Comparison of ENCODE assay signal across 12 mouse cellular contexts in the genomic region with DNA sequence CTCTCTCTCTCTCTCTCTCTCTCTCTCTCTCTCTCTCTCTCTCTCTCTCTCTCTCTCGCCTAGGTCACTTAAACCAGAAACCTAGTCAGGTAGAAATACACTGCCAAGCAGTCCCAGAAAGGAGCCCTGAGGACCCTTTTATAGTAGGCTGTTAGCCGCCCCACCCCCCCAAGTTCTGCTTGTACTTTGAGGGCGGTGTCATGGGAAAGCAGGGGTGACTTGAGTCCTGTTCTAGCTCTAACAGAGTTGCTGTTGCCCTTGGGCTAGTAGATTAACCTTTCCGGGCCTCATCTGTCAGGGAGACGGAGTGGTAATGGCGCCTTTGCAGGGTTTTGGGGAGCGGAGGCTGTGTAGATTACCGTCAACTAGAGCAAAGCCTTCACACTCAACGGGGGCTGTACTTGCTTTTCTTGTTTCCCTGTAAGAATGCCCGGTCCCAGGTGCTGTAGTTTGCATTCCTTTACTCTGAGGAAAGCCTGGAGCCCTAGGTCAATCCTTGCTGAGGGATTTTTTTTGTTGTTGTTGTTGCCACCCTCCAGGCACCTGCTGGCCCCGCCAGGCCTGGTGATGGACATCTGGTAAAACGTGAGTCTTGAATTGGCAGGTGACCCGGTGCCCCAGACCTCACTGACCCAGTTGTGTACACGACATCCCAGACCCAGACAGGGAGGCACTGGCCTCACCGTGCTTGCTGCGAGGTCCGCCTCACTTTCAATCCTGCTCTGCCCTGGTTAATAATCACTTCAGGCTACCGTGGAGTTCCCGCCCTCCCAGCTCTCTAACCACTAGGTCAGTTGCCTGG. TPM values are rescaled to one million over a fixed set of nuclear protein-coding genes. Genes with fewer than 3 reads are reported as not detected.
DNase-seq lines count a peak whose midpoint lies in the region; ATAC-seq and TF ChIP-seq lines count a peak whose summit lies in the region.
"Had no signal": no experiment of that assay in that cellular context is flagged by ENCODE, and none has a peak within 500 bp of the region (broad histone marks: within the 10 kb centered on the region; RNA-seq: fewer than 3 reads in every experiment).

No protein-coding gene starts in this region.

- no peaks in the 10 kb centered on the region for H3K27me3 ChIP-seq in forebrain, embryonic 11.5 days (ENCODE audit: control insufficient read depth, insufficient read depth, low read length)
- no peaks in the 10 kb centered on the region for H3K27me3 ChIP-seq in forebrain, postnatal 0 days (ENCODE audit: insufficient read depth, low read length)
- no peaks in the 10 kb centered on the region for H3K27me3 ChIP-seq in E14TG2a.4 (ENCODE audit: insufficient read depth, low read length)
- H3K27me3 ChIP-seq in hindbrain, embryonic 13.5 days, result 0 out of 2 replicates have a peak, but pooled peaks cover 26% of the 10 kb centered on the region
- H3K27me3 ChIP-seq in limb, embryonic 12.5 days, result no peaks in the 10 kb centered on the region

- no peak overlapping the region for H3K4me3 ChIP-seq in forebrain, embryonic 11.5 days (ENCODE audit: low read depth, low read length)
- H3K4me3 ChIP-seq in forebrain, postnatal 0 days (ENCODE audit: low read depth, low read length), result no peak overlapping the region
- H3K4me3 ChIP-seq in E14TG2a.4 (replicated peaks; ENCODE audit: low read length), result peak overlapping the region; percentile 71
- no peak overlapping the region for H3K4me3 ChIP-seq in hindbrain, embryonic 13.5 days
- no peak overlapping the region for H3K4me3 ChIP-seq in limb, embryonic 12.5 days (replicated peaks)

- H3K9ac ChIP-seq in forebrain, embryonic 11.5 days (ENCODE audit: low read length), result peak overlapping the region; percentile 20; the same call in 1 of the 2 replicates
- H3K9ac ChIP-seq in forebrain, postnatal 0 days, result no peak overlapping the region
- H3K9ac ChIP-seq in hindbrain, embryonic 13.5 days, result no peak overlapping the region
- H3K9ac ChIP-seq in limb, embryonic 12.5 days (replicated peaks), result no peak overlapping the region; the same call in 1 of the 2 replicates

- no peaks in the 10 kb centered on the region for H3K36me3 ChIP-seq in forebrain, embryonic 11.5 days (ENCODE audit: control insufficient read depth, insufficient read depth, low read length)
- no peaks in the 10 kb centered on the region for H3K36me3 ChIP-seq in forebrain, postnatal 0 days (ENCODE audit: insufficient read depth)
- H3K36me3 ChIP-seq in E14TG2a.4 (ENCODE audit: insufficient read depth, low read length), result peaks cover 43% of the 10 kb centered on the region
- no peaks in the 10 kb centered on the region for H3K36me3 ChIP-seq in hindbrain, embryonic 13.5 days
- H3K36me3 ChIP-seq in limb, embryonic 12.5 days, result no peaks in the 10 kb centered on the region

- H3K27ac ChIP-seq in forebrain, embryonic 11.5 days (ENCODE audit: low read depth, low read length), result no peak overlapping the region
- no peak overlapping the region for H3K27ac ChIP-seq in forebrain, postnatal 0 days (ENCODE audit: low read depth, low read length)
- 0 out of 2 replicates have a peak overlapping the region, but pooled peaks have one; percentile 35 for H3K27ac ChIP-seq in hindbrain, embryonic 13.5 days
- H3K27ac ChIP-seq in limb, embryonic 12.5 days, result peak overlapping the region; percentile 80

- no peak overlapping the region for H3K4me2 ChIP-seq in forebrain, embryonic 11.5 days (ENCODE audit: low read depth, low read length, severe bottlenecking)
- no peak overlapping the region for H3K4me2 ChIP-seq in forebrain, postnatal 0 days (ENCODE audit: low read depth)
- no peak overlapping the region for H3K4me2 ChIP-seq in hindbrain, embryonic 13.5 days
- H3K4me2 ChIP-seq in limb, embryonic 12.5 days, result peak overlapping the region; percentile 42

- H3K4me1 ChIP-seq in forebrain, embryonic 11.5 days (replicated peaks; ENCODE audit: control insufficient read depth, insufficient read depth, low read length), result peaks cover 29% of the 10 kb centered on the region
- no peaks in the 10 kb centered on the region for H3K4me1 ChIP-seq in forebrain, postnatal 0 days (ENCODE audit: insufficient read depth)
- H3K4me1 ChIP-seq in E14TG2a.4 (replicated peaks; ENCODE audit: low read depth, low read length), result peaks cover 98% of the 10 kb centered on the region
- peaks cover 73% of the 10 kb centered on the region for H3K4me1 ChIP-seq in hindbrain, embryonic 13.5 days (replicated peaks)
- peaks cover 90% of the 10 kb centered on the region for H3K4me1 ChIP-seq in limb, embryonic 12.5 days (replicated peaks)

- 13% methylated on average over 19 of the region's 19 CpGs for WGBS in forebrain, embryonic 11.5 days
- 35% methylated on average over 18 of the region's 19 CpGs for WGBS in forebrain, postnatal 0 days
- WGBS in hindbrain, embryonic 13.5 days, result 15% methylated on average over 18 of the region's 19 CpGs
- WGBS in limb, embryonic 12.5 days, result 10% methylated on average over 19 of the region's 19 CpGs

- ATAC-seq in forebrain, embryonic 11.5 days (replicated peaks; ENCODE audit: low FRiP score), result no peak
- ATAC-seq in forebrain, postnatal 0 days, result no peak
- ATAC-seq in hindbrain, embryonic 13.5 days (ENCODE audit: low FRiP score), result no peak
- ATAC-seq in limb, embryonic 12.5 days (ENCODE audit: insufficient number of reproducible peaks, insufficient read depth, low FRiP score, low TSS enrichment, low read depth), result no peak

- no peak for DNase-seq in forebrain, embryonic 11.5 days (ENCODE audit: low spot score)
- DNase-seq in forebrain, postnatal 0 days, result no peak
- no peak for DNase-seq in right cerebral cortex, adult 18-20 months
- no peak for DNase-seq in thymus, postnatal 0 days (ENCODE audit: low spot score)
- no peak for DNase-seq in gastrocnemius, adult 8-10 months (ENCODE audit: low spot score in 2 of 2)
- DNase-seq: adrenal gland, postnatal 36 days; layer of hippocampus, adult 9-11 months had no signal

- no peak for TF ChIP-seq CTCF in forebrain, postnatal 0 days (IDR thresholded peaks at IDR 0.05; ENCODE audit: low read depth)
- no peak for TF ChIP-seq CTCF in E14TG2a.4 (conservative IDR thresholded peaks at IDR 0.05; ENCODE audit: low read length)

- H3K9me3 ChIP-seq in forebrain, embryonic 11.5 days (ENCODE audit: control insufficient read depth, low read length), result no peaks in the 10 kb centered on the region
- no peaks in the 10 kb centered on the region for H3K9me3 ChIP-seq in forebrain, postnatal 0 days (ENCODE audit: low read length)
- no peaks in the 10 kb centered on the region for H3K9me3 ChIP-seq in E14TG2a.4 (ENCODE audit: low read length)
- H3K9me3 ChIP-seq in hindbrain, embryonic 13.5 days, result no peaks in the 10 kb centered on the region
- H3K9me3 ChIP-seq in limb, embryonic 12.5 days, result no peaks in the 10 kb centered on the region

RNA-seq across cellular contexts. Expression of a gene that starts 11.8 kb away (rescaled TPM):
- polyA plus RNA-seq in forebrain, embryonic 11.5 days (2014; fragmentation: Nextera tagmentation; extraction: Ambion mirVana), result 21.0 and 21.3 TPM in 2 replicates
- 13.8 and 22.6 TPM in 2 replicates for total RNA-seq in forebrain, postnatal 0 days (2014; rRNA removed)
- 2.3 and 2.6 TPM in 2 replicates for polyA plus RNA-seq in forebrain, postnatal 0 days (2015; fragmentation: Nextera tagmentation; extraction: Ambion mirVana)
- 6.1 and 6.8 TPM in 2 replicates for polyA plus RNA-seq in hindbrain, embryonic 13.5 days (2015; fragmentation: Nextera tagmentation; extraction: Ambion mirVana)
- 14.3 and 18.8 TPM in 2 replicates for polyA plus RNA-seq in limb, embryonic 12.5 days (2016; fragmentation: Nextera tagmentation; extraction: Ambion mirVana)
- polyA plus RNA-seq in thymus, postnatal 0 days (2015; fragmentation: Nextera tagmentation; extraction: Ambion mirVana), result 4.0 and 4.1 TPM in 2 replicates
- total RNA-seq in gastrocnemius, adult 8-10 months (2022), result 10 to 100 TPM; 42.0 to 54.1 (median 50.0) TPM

RNA-seq across cellular contexts. Expression of a gene that starts 27.3 kb away (rescaled TPM):
- polyA plus RNA-seq in forebrain, embryonic 11.5 days (2014; fragmentation: Nextera tagmentation; extraction: Ambion mirVana), result not detected in 2 replicates
- not detected in 2 replicates for total RNA-seq in forebrain, postnatal 0 days (2014; rRNA removed)
- not detected in 2 replicates for polyA plus RNA-seq in forebrain, postnatal 0 days (2015; fragmentation: Nextera tagmentation; extraction: Ambion mirVana)
- not detected in 2 replicates for polyA plus RNA-seq in hindbrain, embryonic 13.5 days (2015; fragmentation: Nextera tagmentation; extraction: Ambion mirVana)
- not detected in 2 replicates for polyA plus RNA-seq in limb, embryonic 12.5 days (2016; fragmentation: Nextera tagmentation; extraction: Ambion mirVana)
- polyA plus RNA-seq in thymus, postnatal 0 days (2015; fragmentation: Nextera tagmentation; extraction: Ambion mirVana), result not detected in 2 replicates
- not detected for total RNA-seq in gastrocnemius, adult 8-10 months (2022)
- total RNA-seq: adrenal gland, postnatal 36 days had no signal
- polyA plus RNA-seq: spleen, adult 2 months had no signal

RNA-seq across cellular contexts. Expression of a gene that starts 50.1 kb away (rescaled TPM):
- polyA plus RNA-seq in forebrain, embryonic 11.5 days (2014; fragmentation: Nextera tagmentation; extraction: Ambion mirVana), result not detected in 2 replicates
- total RNA-seq in forebrain, postnatal 0 days (2014; rRNA removed), result not detected in 2 replicates
- not detected in 2 replicates for polyA plus RNA-seq in forebrain, postnatal 0 days (2015; fragmentation: Nextera tagmentation; extraction: Ambion mirVana)
- not detected in 2 replicates for polyA plus RNA-seq in hindbrain, embryonic 13.5 days (2015; fragmentation: Nextera tagmentation; extraction: Ambion mirVana)
- not detected in 2 replicates for polyA plus RNA-seq in limb, embryonic 12.5 days (2016; fragmentation: Nextera tagmentation; extraction: Ambion mirVana)
- polyA plus RNA-seq in thymus, postnatal 0 days (2015; fragmentation: Nextera tagmentation; extraction: Ambion mirVana), result 0.40 TPM in 1 of 2 replicates, not detected in the other
- not detected for total RNA-seq in gastrocnemius, adult 8-10 months (2022)
- total RNA-seq: adrenal gland, postnatal 36 days had no signal
- polyA plus RNA-seq: C2C12 had no signal

Comparison
In these comparisons a context has a peak if more than half of its experiments do, and no peak if none do; other contexts are left out.
1. H3K27ac ChIP-seq: peak in hindbrain, embryonic 13.5 days (single experiment) and limb, embryonic 12.5 days (single experiment); none in forebrain, embryonic 11.5 days (single experiment) and forebrain, postnatal 0 days (single experiment).